Mouse (Mus musculus) hematopoietic stem cell, adult 5-6 weeks (primary cell): ENCODE measurements around the gene Atp6v1a. TPM values are rescaled to one million over a fixed set of nuclear protein-coding genes. Genes with fewer than 3 reads are reported as not detected.

ENCODE experiments used
- ATAC-seq, 2 experiments: fragments of 125-278 bp in 1 of 2; replicated peaks in 1 of 2; 2 replicates each; pipeline ENCODE4 v1.8.0; 2016 to 2017; ENCODE audit warnings: inconsistent platforms in 2 of 2, mild to moderate bottlenecking in 2 of 2, moderate number of reproducible peaks in 2 of 2, low read depth in 1 of 2, moderate TSS enrichment in 1 of 2; ENCODE audit not compliant: low FRiP score in 2 of 2, poor library complexity in 2 of 2, severe bottlenecking in 2 of 2, insufficient read depth in 1 of 2, low TSS enrichment in 1 of 2
- total RNA-seq: library from RNA; stranded (forward); fragments of 172-1452, 232-1000 nt; gene quantifications from 2 replicates; pipeline ENCODE4 v1.2.3, GENCODE M21; 2017

Gene Atp6v1a
- 49.9 and 68.7 TPM in 2 replicates for total RNA-seq

GRCm38 (mm10) chr16:44139536-44140185 lies at the start of gene Atp6v1a, which contains the start of gene Naa50:
TSS of gene Atp6v1a (minus strand) at chr16:44139705.
TSS of gene Naa50 (plus strand) at chr16:44139830.
- ATAC-seq: peak; percentile 43 to 57; a peak in 3 of 4 replicates

- ATAC-seq: no peak
These were observed 49.3 kb upstream of the Atp6v1a start for GRCm38 (mm10) chr16:44188766-44189165.

- no peak for ATAC-seq
These were observed 47.7 kb upstream of the Atp6v1a start for GRCm38 (mm10) chr16:44187172-44187571.

- ATAC-seq: no peak
These were observed 45.3 kb upstream of the Atp6v1a start for GRCm38 (mm10) chr16:44184769-44185168.

- no peak for ATAC-seq
These were observed 43.1 kb upstream of the Atp6v1a start for GRCm38 (mm10) chr16:44182597-44182996.

- no peak for ATAC-seq
These were observed 39.0 kb upstream of the Atp6v1a start for GRCm38 (mm10) chr16:44178555-44178954.

GRCm38 (mm10) chr16:44176511-44176910 lies 37.0 kb upstream of the Atp6v1a start:
- ATAC-seq: no peak

- ATAC-seq: no peak
These were observed 35.5 kb upstream of the Atp6v1a start for GRCm38 (mm10) chr16:44175001-44175400.

GRCm38 (mm10) chr16:44173966-44174530 lies 34.5 kb upstream of the Atp6v1a start:
- no peak for ATAC-seq

GRCm38 (mm10) chr16:44173155-44173941 lies 33.8 kb upstream of the Atp6v1a start, which contains the start of gene Usf3:
TSS of gene Usf3 (plus strand) at chr16:44173246.
- peak in 1 of 2 experiments; percentile 13; a peak in 1 of 4 replicates for ATAC-seq

GRCm38 (mm10) chr16:44172297-44173154 lies 33.0 kb upstream of the Atp6v1a start:
- peak; percentile 98 to 99 for ATAC-seq

- ATAC-seq: no peak
These were observed 29.5 kb upstream of the Atp6v1a start for GRCm38 (mm10) chr16:44168990-44169389.

GRCm38 (mm10) chr16:44165182-44165581 lies 25.7 kb upstream of the Atp6v1a start:
- ATAC-seq: no peak

- ATAC-seq: no peak
These were observed 24.3 kb upstream of the Atp6v1a start for GRCm38 (mm10) chr16:44163831-44164230.

GRCm38 (mm10) chr16:44159325-44159724 lies 19.8 kb upstream of the Atp6v1a start:
- ATAC-seq: no peak

- no peak for ATAC-seq
These were observed 15.1 kb upstream of the Atp6v1a start for GRCm38 (mm10) chr16:44154497-44155057.
